Comparison of ENCODE assay signal across 8 mouse cellular contexts in genomic region chr3:96696766-96697732, GRCm38 (mm10). TPM values are rescaled to one million over a fixed set of nuclear protein-coding genes. Genes with fewer than 3 reads are reported as not detected.
DNase-seq lines count a peak whose midpoint lies in the region; ATAC-seq and TF ChIP-seq lines count a peak whose summit lies in the region.

No protein-coding gene starts in this region.

- no peak for TF ChIP-seq POLR2A in kidney, adult 2 months (IDR thresholded peaks at IDR 0.05; ENCODE audit: low read depth, low read length)
- TF ChIP-seq POLR2A in small intestine, adult 2 months (IDR thresholded peaks at IDR 0.05; ENCODE audit: low read depth, low read length): peak; percentile 77

- no peaks in the 10 kb centered on the region for H3K9me3 ChIP-seq in embryonic facial prominence, embryonic 12.5 days
- H3K9me3 ChIP-seq in limb, embryonic 11.5 days (ENCODE audit: control insufficient read depth, low read length): no peaks in the 10 kb centered on the region
- no peaks in the 10 kb centered on the region for H3K9me3 ChIP-seq in midbrain, embryonic 13.5 days

- H3K27me3 ChIP-seq in embryonic facial prominence, embryonic 12.5 days: no peaks in the 10 kb centered on the region
- no peaks in the 10 kb centered on the region for H3K27me3 ChIP-seq in kidney, adult 2 months (replicated peaks; ENCODE audit: control insufficient read depth, insufficient read depth, low read length)
- no peaks in the 10 kb centered on the region for H3K27me3 ChIP-seq in limb, embryonic 11.5 days (ENCODE audit: control insufficient read depth, insufficient read depth, low read length)
- 0 out of 2 replicates have a peak, but pooled peaks cover 3% of the 10 kb centered on the region for H3K27me3 ChIP-seq in midbrain, embryonic 13.5 days
- no peaks in the 10 kb centered on the region for H3K27me3 ChIP-seq in small intestine, adult 2 months (ENCODE audit: control insufficient read depth, insufficient read depth, low read length)

- H3K4me3 ChIP-seq in embryonic facial prominence, embryonic 12.5 days: peak overlapping the region; percentile 78
- peak overlapping the region; percentile 96 for H3K4me3 ChIP-seq in kidney, adult 2 months (ENCODE audit: insufficient read depth, low read depth, low read length)
- peak overlapping the region; percentile 82 for H3K4me3 ChIP-seq in limb, embryonic 11.5 days (ENCODE audit: low read depth, low read length)
- H3K4me3 ChIP-seq in midbrain, embryonic 13.5 days (replicated peaks): peak overlapping the region; percentile 82
- peak overlapping the region; percentile 98 for H3K4me3 ChIP-seq in small intestine, adult 2 months (ENCODE audit: low read depth, low read length)

- TF ChIP-seq CTCF in kidney, adult 2 months (conservative IDR thresholded peaks at IDR 0.05; ENCODE audit: insufficient read depth, insufficient read length, low read depth, low read length): no peak
- TF ChIP-seq CTCF in small intestine, adult 2 months (IDR thresholded peaks at IDR 0.05; ENCODE audit: extremely low read depth, insufficient read length, insufficient replicate concordance, low read depth, low read length): no peak

- peak; percentile 87 for ATAC-seq in embryonic facial prominence, embryonic 12.5 days (ENCODE audit: insufficient number of reproducible peaks, insufficient read depth, low FRiP score, low TSS enrichment)
- peak; percentile 91 for ATAC-seq in limb, embryonic 11.5 days (ENCODE audit: insufficient number of reproducible peaks, low FRiP score, low TSS enrichment, low read depth)
- ATAC-seq in midbrain, embryonic 13.5 days: peak; percentile 91

- H3K27ac ChIP-seq in embryonic facial prominence, embryonic 12.5 days: peak overlapping the region; percentile 97
- peak overlapping the region; percentile 81 for H3K27ac ChIP-seq in kidney, adult 2 months (ENCODE audit: insufficient read depth, low read depth, low read length)
- peak overlapping the region; percentile 94 for H3K27ac ChIP-seq in limb, embryonic 11.5 days (replicated peaks; ENCODE audit: low read depth, low read length)
- peak overlapping the region; percentile 92 for H3K27ac ChIP-seq in midbrain, embryonic 13.5 days
- H3K27ac ChIP-seq in small intestine, adult 2 months (ENCODE audit: insufficient read depth, low read depth, low read length): peak overlapping the region; percentile 88

- peaks cover 26% of the 10 kb centered on the region for H3K4me1 ChIP-seq in embryonic facial prominence, embryonic 12.5 days
- peaks cover 4% of the 10 kb centered on the region; the same call in 1 of the 2 replicates for H3K4me1 ChIP-seq in kidney, adult 2 months (ENCODE audit: control insufficient read depth, insufficient read depth, low read length)
- peaks cover 9% of the 10 kb centered on the region; the same call in 1 of the 2 replicates for H3K4me1 ChIP-seq in limb, embryonic 11.5 days (ENCODE audit: control insufficient read depth, insufficient read depth, low read length)
- peaks cover 26% of the 10 kb centered on the region for H3K4me1 ChIP-seq in midbrain, embryonic 13.5 days (replicated peaks)
- 0 out of 2 replicates have a peak, but pooled peaks cover 2% of the 10 kb centered on the region for H3K4me1 ChIP-seq in small intestine, adult 2 months (ENCODE audit: control insufficient read depth, insufficient read depth, insufficient read length, low read length)

- peak overlapping the region; percentile 94 for H3K9ac ChIP-seq in embryonic facial prominence, embryonic 12.5 days
- peak overlapping the region; percentile 91 for H3K9ac ChIP-seq in limb, embryonic 11.5 days (ENCODE audit: low read length)
- peak overlapping the region; percentile 88 for H3K9ac ChIP-seq in midbrain, embryonic 13.5 days (replicated peaks)

- peak overlapping the region; percentile 67 for H3K4me2 ChIP-seq in embryonic facial prominence, embryonic 12.5 days (replicated peaks)
- peak overlapping the region; percentile 69 for H3K4me2 ChIP-seq in limb, embryonic 11.5 days (ENCODE audit: low read depth, severe bottlenecking)
- peak overlapping the region; percentile 78 for H3K4me2 ChIP-seq in midbrain, embryonic 13.5 days (replicated peaks)

- WGBS in embryonic facial prominence, embryonic 12.5 days: 1% methylated on average over 84 of the region's 85 CpGs
- 1% methylated on average over 83 of the region's 85 CpGs for WGBS in kidney, adult 2 months
- WGBS in limb, embryonic 11.5 days: under 1% methylated on average over 82 of the region's 85 CpGs
- WGBS in midbrain, embryonic 13.5 days: under 1% methylated on average over 77 of the region's 85 CpGs
- WGBS in small intestine, adult 2 months: under 1% methylated on average over 75 of the region's 85 CpGs

- H3K36me3 ChIP-seq in embryonic facial prominence, embryonic 12.5 days: peaks cover 27% of the 10 kb centered on the region
- H3K36me3 ChIP-seq in kidney, adult 2 months (ENCODE audit: control insufficient read depth, insufficient read depth, low read length): 0 out of 2 replicates have a peak, but pooled peaks cover 1% of the 10 kb centered on the region
- no peaks in the 10 kb centered on the region; the same call in 1 of the 2 replicates for H3K36me3 ChIP-seq in limb, embryonic 11.5 days (ENCODE audit: control insufficient read depth, insufficient read depth, low read length)
- H3K36me3 ChIP-seq in midbrain, embryonic 13.5 days: peaks cover 26% of the 10 kb centered on the region
- H3K36me3 ChIP-seq in small intestine, adult 2 months (ENCODE audit: control insufficient read depth, insufficient read depth, low read length): peaks cover 17% of the 10 kb centered on the region

- peak; percentile 93 for DNase-seq in 3134 (ENCODE audit: extremely low read depth, insufficient read length, low spot score)
- peak; percentile 95 for DNase-seq in adrenal gland, postnatal 25 days
- DNase-seq in heart, adult 18-20 months: peak; percentile 92 to 96
- peak; percentile 95 for DNase-seq in kidney, adult 2 months
- peak; percentile 91 for DNase-seq in limb, embryonic 11.5 days (ENCODE audit: low spot score)

RNA-seq across cellular contexts. Expression of gene Pias3, which starts 0.9 kb away (rescaled TPM):
- 27.6 and 33.1 TPM in 2 replicates for total RNA-seq in adrenal gland, postnatal 25 days (2021)
- 77.4 and 77.5 TPM in 2 replicates for polyA plus RNA-seq in embryonic facial prominence, embryonic 12.5 days (2016; fragmentation: Nextera tagmentation; extraction: Ambion mirVana)
- 10 to 100 TPM; 13.4 to 15.3 TPM for total RNA-seq in heart, adult 18-20 months (2021)
- polyA plus RNA-seq in kidney, adult 2 months (2012; rRNA removed): 21.0 and 23.2 TPM in 2 replicates
- 41.4 and 42.8 TPM in 2 replicates for polyA plus RNA-seq in limb, embryonic 11.5 days (2014; fragmentation: Nextera tagmentation; extraction: Ambion mirVana)
- 33.9 and 36.7 TPM in 2 replicates for polyA plus RNA-seq in midbrain, embryonic 13.5 days (2015; fragmentation: Nextera tagmentation; extraction: Ambion mirVana)
- 10.1 and 17.9 TPM in 2 replicates for polyA plus RNA-seq in small intestine, adult 2 months (2012; rRNA removed)

RNA-seq across cellular contexts. Expression of gene Nudt17, which starts 11.3 kb away (rescaled TPM):
- total RNA-seq in adrenal gland, postnatal 25 days (2021): 0.67 TPM in 1 of 2 replicates, not detected in the other
- 13.7 and 14.7 TPM in 2 replicates for polyA plus RNA-seq in embryonic facial prominence, embryonic 12.5 days (2016; fragmentation: Nextera tagmentation; extraction: Ambion mirVana)
- 1 to 10 TPM; 2.7 to 5.3 TPM for total RNA-seq in heart, adult 18-20 months (2021)
- polyA plus RNA-seq in kidney, adult 2 months (2012; rRNA removed): 2.0 and 3.6 TPM in 2 replicates
- polyA plus RNA-seq in limb, embryonic 11.5 days (2014; fragmentation: Nextera tagmentation; extraction: Ambion mirVana): 8.9 and 10.8 TPM in 2 replicates
- 10.1 and 10.6 TPM in 2 replicates for polyA plus RNA-seq in midbrain, embryonic 13.5 days (2015; fragmentation: Nextera tagmentation; extraction: Ambion mirVana)
- 0.70 and 1.2 TPM in 2 replicates for polyA plus RNA-seq in small intestine, adult 2 months (2012; rRNA removed)

RNA-seq across cellular contexts. Expression of gene Ankrd35, which starts 27.1 kb away (rescaled TPM):
- total RNA-seq in adrenal gland, postnatal 25 days (2021): 2.3 and 3.2 TPM in 2 replicates
- polyA plus RNA-seq in embryonic facial prominence, embryonic 12.5 days (2016; fragmentation: Nextera tagmentation; extraction: Ambion mirVana): 0.92 and 1.1 TPM in 2 replicates
- 1 to 10 TPM; 1.2 to 1.3 TPM for total RNA-seq in heart, adult 18-20 months (2021)
- 0.38 and 0.45 TPM in 2 replicates for polyA plus RNA-seq in kidney, adult 2 months (2012; rRNA removed)
- 0.31 and 0.45 TPM in 2 replicates for polyA plus RNA-seq in limb, embryonic 11.5 days (2014; fragmentation: Nextera tagmentation; extraction: Ambion mirVana)
- 0.58 and 0.59 TPM in 2 replicates for polyA plus RNA-seq in midbrain, embryonic 13.5 days (2015; fragmentation: Nextera tagmentation; extraction: Ambion mirVana)
- 0.74 and 1.8 TPM in 2 replicates for polyA plus RNA-seq in small intestine, adult 2 months (2012; rRNA removed)

RNA-seq across cellular contexts. Expression of gene Polr3c, which starts 30.4 kb away (rescaled TPM):
- total RNA-seq in adrenal gland, postnatal 25 days (2021): 27.5 and 32.4 TPM in 2 replicates
- 35.5 and 36.6 TPM in 2 replicates for polyA plus RNA-seq in embryonic facial prominence, embryonic 12.5 days (2016; fragmentation: Nextera tagmentation; extraction: Ambion mirVana)
- 10 to 100 TPM; 23.1 to 26.1 TPM for total RNA-seq in heart, adult 18-20 months (2021)
- 32.2 and 34.6 TPM in 2 replicates for polyA plus RNA-seq in kidney, adult 2 months (2012; rRNA removed)
- polyA plus RNA-seq in limb, embryonic 11.5 days (2014; fragmentation: Nextera tagmentation; extraction: Ambion mirVana): 38.1 and 42.8 TPM in 2 replicates
- polyA plus RNA-seq in midbrain, embryonic 13.5 days (2015; fragmentation: Nextera tagmentation; extraction: Ambion mirVana): 38.4 and 38.8 TPM in 2 replicates
- polyA plus RNA-seq in small intestine, adult 2 months (2012; rRNA removed): 20.0 and 47.6 TPM in 2 replicates

RNA-seq across cellular contexts. Expression of gene Rnf115, which starts 30.4 kb away (rescaled TPM):
- total RNA-seq in adrenal gland, postnatal 25 days (2021): 36.7 and 37.2 TPM in 2 replicates
- polyA plus RNA-seq in embryonic facial prominence, embryonic 12.5 days (2016; fragmentation: Nextera tagmentation; extraction: Ambion mirVana): 64.5 and 70.3 TPM in 2 replicates
- total RNA-seq in heart, adult 18-20 months (2021): 10 to 100 TPM; 22.5 to 22.6 TPM
- 20.7 and 23.5 TPM in 2 replicates for polyA plus RNA-seq in kidney, adult 2 months (2012; rRNA removed)
- polyA plus RNA-seq in limb, embryonic 11.5 days (2014; fragmentation: Nextera tagmentation; extraction: Ambion mirVana): 70.0 and 70.7 TPM in 2 replicates
- 76.2 and 80.2 TPM in 2 replicates for polyA plus RNA-seq in midbrain, embryonic 13.5 days (2015; fragmentation: Nextera tagmentation; extraction: Ambion mirVana)
- 7.5 and 17.7 TPM in 2 replicates for polyA plus RNA-seq in small intestine, adult 2 months (2012; rRNA removed)

Comparison
In these comparisons a context has a peak if more than half of its experiments do, and no peak if none do; other contexts are left out.
1. Peak in every context shown above with its lines: DNase-seq, ATAC-seq, H3K4me3 ChIP-seq and H3K27ac ChIP-seq.